In the genomic region with DNA sequence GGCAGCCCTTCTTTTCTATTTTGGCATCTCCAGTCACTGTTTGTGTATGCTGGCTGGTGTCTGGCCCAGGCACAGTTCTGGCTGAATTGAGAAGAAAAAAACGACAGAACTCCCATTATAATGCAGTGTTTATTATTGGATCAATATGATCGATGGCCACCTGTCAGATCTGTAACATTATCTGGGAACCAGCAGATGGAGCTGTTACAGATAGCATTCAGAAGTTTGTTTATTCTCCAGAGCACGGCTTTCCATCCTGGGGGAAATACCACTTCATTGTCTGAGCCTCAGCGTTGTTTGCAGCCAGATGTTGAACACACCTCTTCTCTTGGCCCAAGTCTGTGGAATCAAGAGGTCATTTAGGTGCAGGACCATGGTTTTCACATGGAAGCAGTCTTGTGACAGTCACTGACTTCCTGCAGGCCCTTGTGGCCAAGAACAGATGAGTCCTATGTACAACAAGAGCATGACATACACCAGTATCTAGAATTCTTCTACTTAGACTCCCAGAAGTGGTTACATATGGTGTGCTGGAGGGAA, we compare ENCODE assay signal across 24 mouse cellular contexts. TPM values are rescaled to one million over a fixed set of nuclear protein-coding genes. Genes with fewer than 3 reads are reported as not detected.
DNase-seq lines count a peak whose midpoint lies in the region; ATAC-seq and TF ChIP-seq lines count a peak whose summit lies in the region.
"Had no signal": no experiment of that assay in that cellular context is flagged by ENCODE, and none has a peak within 500 bp of the region (broad histone marks: within the 10 kb centered on the region; RNA-seq: fewer than 3 reads in every experiment).

No protein-coding gene starts in this region.

- no peak for TF ChIP-seq CTCF in heart, postnatal 0 days (IDR thresholded peaks at IDR 0.05; ENCODE audit: low read depth)
- peak; percentile 21; the same call in 1 of the 2 replicates for TF ChIP-seq CTCF in lung, embryonic 14.5 days (IDR thresholded peaks at IDR 0.05; ENCODE audit: low read depth)
- peak; percentile 33 for TF ChIP-seq CTCF in E14TG2a.4 (conservative IDR thresholded peaks at IDR 0.05; ENCODE audit: low read length)

- no peak overlapping the region for H3K4me2 ChIP-seq in heart, postnatal 0 days (ENCODE audit: low read depth, low read length)
- H3K4me2 ChIP-seq in lung, embryonic 14.5 days, result no peak overlapping the region
- H3K4me2 ChIP-seq: embryonic facial prominence, embryonic 15.5 days; forebrain, embryonic 12.5 days; heart, embryonic 11.5 days; intestine, embryonic 15.5 days; midbrain, embryonic 15.5 days; neural tube, embryonic 12.5 days had no signal

- 0 out of 2 replicates have a peak, but pooled peaks cover under 1% of the 10 kb centered on the region for H3K27me3 ChIP-seq in heart, postnatal 0 days (ENCODE audit: control insufficient read depth, insufficient read depth, low read length)
- H3K27me3 ChIP-seq in lung, embryonic 14.5 days (ENCODE audit: insufficient read depth, low read length), result no peaks in the 10 kb centered on the region
- H3K27me3 ChIP-seq in E14TG2a.4 (ENCODE audit: insufficient read depth, low read length), result peaks cover 15% of the 10 kb centered on the region

- ATAC-seq in heart, postnatal 0 days (ENCODE audit: insufficient read depth, low read depth), result peak; percentile 27; the same call in 1 of the 2 replicates
- no peak for ATAC-seq in lung, embryonic 14.5 days (ENCODE audit: insufficient read depth)
- ATAC-seq: CD4-positive, CD25-positive, alpha-beta regulatory T cell, adult 4 months; intestine, embryonic 15.5 days; midbrain, embryonic 15.5 days; Patski had no signal

- no peaks in the 10 kb centered on the region for H3K36me3 ChIP-seq in heart, postnatal 0 days (replicated peaks; ENCODE audit: control insufficient read depth, insufficient read depth, low read length)
- no peaks in the 10 kb centered on the region for H3K36me3 ChIP-seq in lung, embryonic 14.5 days (ENCODE audit: insufficient read depth)
- H3K36me3 ChIP-seq in E14TG2a.4 (ENCODE audit: insufficient read depth, low read length), result no peaks in the 10 kb centered on the region
- H3K36me3 ChIP-seq: embryonic facial prominence, embryonic 15.5 days; forebrain, embryonic 12.5 days; intestine, embryonic 15.5 days; midbrain, embryonic 15.5 days; neural tube, embryonic 12.5 days had no signal

- intact Hi-C loops in heart, postnatal 25 days (cut with DNase I), result loop anchor here (2.0 kb wide), 1 partner anchor 102 kb away; no protein-coding TSS in a partner anchor

- no peak for DNase-seq in heart, postnatal 0 days (ENCODE audit: low spot score)
- no peak for DNase-seq in heart, postnatal 25 days (ENCODE audit: low spot score)
- DNase-seq in lung, embryonic 14.5 days, result peak; percentile 16
- no peak for DNase-seq in lung, postnatal 25 days (ENCODE audit: low spot score)
- peak; percentile 41 for DNase-seq in embryo, embryonic 10 days (ENCODE audit: low spot score)
- no peak for DNase-seq in thymus, postnatal 0 days (ENCODE audit: low spot score)
- no peak for DNase-seq in MN1 (ENCODE audit: low spot score)
- DNase-seq: cerebellum, adult 11 months; gastrocnemius, postnatal 10 days; kidney, postnatal 14 days; left cerebral cortex, postnatal 4 days; lung, postnatal 4 days had no signal

- H3K27ac ChIP-seq in heart, postnatal 0 days (ENCODE audit: low read depth), result no peak overlapping the region
- H3K27ac ChIP-seq in lung, embryonic 14.5 days (ENCODE audit: low read depth), result no peak overlapping the region
- H3K27ac ChIP-seq: embryonic facial prominence, embryonic 15.5 days; forebrain, embryonic 12.5 days; intestine, embryonic 15.5 days; liver, embryonic 14.5 days; midbrain, embryonic 15.5 days; neural tube, embryonic 12.5 days had no signal

- whole genome bisulfite sequencing in heart, postnatal 0 days, result 26% methylated on average over 4 of the region's 4 CpGs
- WGBS in lung, embryonic 14.5 days, result 6% methylated on average over 4 of the region's 4 CpGs

- H3K9ac ChIP-seq in heart, postnatal 0 days (replicated peaks; ENCODE audit: low read depth, low read length), result no peak overlapping the region
- H3K9ac ChIP-seq in lung, embryonic 14.5 days, result no peak overlapping the region
- H3K9ac ChIP-seq: embryonic facial prominence, embryonic 15.5 days; forebrain, embryonic 12.5 days; intestine, embryonic 15.5 days; liver, embryonic 14.5 days; midbrain, embryonic 15.5 days; neural tube, embryonic 12.5 days had no signal

- H3K9me3 ChIP-seq in heart, postnatal 0 days (replicated peaks; ENCODE audit: control insufficient read depth, low read length), result no peaks in the 10 kb centered on the region
- H3K9me3 ChIP-seq in lung, embryonic 14.5 days (ENCODE audit: low read depth, low read length), result no peaks in the 10 kb centered on the region
- H3K9me3 ChIP-seq in E14TG2a.4 (ENCODE audit: low read length), result no peaks in the 10 kb centered on the region
- H3K9me3 ChIP-seq: embryonic facial prominence, embryonic 15.5 days; forebrain, embryonic 12.5 days; intestine, embryonic 15.5 days; midbrain, embryonic 15.5 days; neural tube, embryonic 12.5 days had no signal

- no peak overlapping the region for H3K4me3 ChIP-seq in heart, postnatal 0 days (ENCODE audit: low read depth, low read length)
- H3K4me3 ChIP-seq in lung, embryonic 14.5 days (ENCODE audit: low read depth, low read length), result no peak overlapping the region
- H3K4me3 ChIP-seq in E14TG2a.4 (replicated peaks; ENCODE audit: low read length), result no peak overlapping the region
- H3K4me3 ChIP-seq: embryonic facial prominence, embryonic 15.5 days; forebrain, embryonic 12.5 days; intestine, embryonic 15.5 days; midbrain, embryonic 15.5 days; neural tube, embryonic 12.5 days had no signal

- TF ChIP-seq EP300 in heart, postnatal 0 days (IDR thresholded peaks at IDR 0.05; ENCODE audit: low read depth), result no peak

- H3K4me1 ChIP-seq in heart, postnatal 0 days (ENCODE audit: control insufficient read depth, insufficient read depth), result no peaks in the 10 kb centered on the region
- H3K4me1 ChIP-seq in lung, embryonic 14.5 days (ENCODE audit: insufficient read depth), result no peaks in the 10 kb centered on the region
- no peaks in the 10 kb centered on the region for H3K4me1 ChIP-seq in E14TG2a.4 (replicated peaks; ENCODE audit: low read depth, low read length)
- H3K4me1 ChIP-seq: embryonic facial prominence, embryonic 15.5 days; forebrain, embryonic 12.5 days; intestine, embryonic 15.5 days; midbrain, embryonic 15.5 days; neural tube, embryonic 12.5 days had no signal

RNA-seq across cellular contexts. Expression of gene Nkx2-2, which starts 11.1 kb away (rescaled TPM):
- not detected in 2 replicates for total RNA-seq in heart, postnatal 0 days (2014; rRNA removed; ENCODE audit: low replicate concordance)
- polyA plus RNA-seq in heart, postnatal 0 days (2015; fragmentation: Nextera tagmentation; extraction: Ambion mirVana), result not detected in 2 replicates
- total RNA-seq in heart, postnatal 25 days (2021), result not detected
- polyA plus RNA-seq in lung, embryonic 14.5 days (2014; fragmentation: Nextera tagmentation; extraction: Ambion mirVana), result not detected in 2 replicates
- not detected in 2 replicates for polyA plus RNA-seq in thymus, postnatal 0 days (2015; fragmentation: Nextera tagmentation; extraction: Ambion mirVana)
- total RNA-seq: adrenal gland, adult 18-20 months; hematopoietic stem cell, adult 5-6 weeks had no signal
- polyA plus RNA-seq: CD4-positive, CD25-positive, alpha-beta regulatory T cell, adult 4 months; embryonic facial prominence, embryonic 15.5 days; Patski had no signal

Comparison
In these comparisons a context has a peak if more than half of its experiments do, and no peak if none do; other contexts are left out.
1. DNase-seq: peak in lung, embryonic 14.5 days (single experiment) and embryo, embryonic 10 days (single experiment); none in heart, postnatal 0 days (single experiment), heart, postnatal 25 days (single experiment), lung, postnatal 25 days (single experiment), thymus, postnatal 0 days (single experiment) and MN1 (single experiment).